Mouse (Mus musculus): ENCODE results near the gene Dlx5.

DNA sequence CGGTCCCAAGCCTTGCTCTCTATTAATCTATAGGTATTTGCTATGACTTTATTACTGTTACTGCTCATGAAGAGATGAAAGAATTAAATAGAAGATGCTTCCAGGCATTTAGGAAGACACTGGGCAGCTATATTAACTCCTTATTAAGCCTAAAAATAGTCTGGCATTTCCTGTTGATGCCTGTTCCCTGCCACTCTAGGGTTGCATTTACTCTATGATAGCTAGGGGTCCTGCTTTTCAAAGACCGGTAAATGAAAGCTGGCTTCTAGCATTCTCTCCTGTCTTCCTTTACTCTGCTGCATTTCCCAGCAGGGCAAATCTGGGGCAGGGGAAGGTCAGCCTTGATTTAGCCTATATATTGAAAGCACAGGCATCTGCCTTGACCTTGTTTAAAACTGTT lies 24.1 kb downstream of the Dlx5 start:
- no peak for TF ChIP-seq CTCF (IDR thresholded peaks at IDR 0.05; ENCODE audit: low read depth)
- TF ChIP-seq EP300 (optimal IDR thresholded peaks at IDR 0.05), result no peak

Measured in stomach, postnatal 0 days (tissue).